Mouse (Mus musculus) gonadal fat pad, adult 2 months (tissue): ENCODE data around the gene Set. TPM values are rescaled to one million over a fixed set of nuclear protein-coding genes. Genes with fewer than 3 reads are reported as not detected.

Source experiments
- DNase-seq: peaks from one replicate; pipeline ENCODE4 v3.0.0-alpha.2; 2012; ENCODE audit warnings: low read depth
- polyA plus RNA-seq: library from polyadenylated mRNA; depleted of rRNA; stranded (reverse); fragments of >200 nt; gene quantifications from 2 replicates; pipeline ENCODE4 v1.2.3, GENCODE M21; 2012

Set gene
- polyA plus RNA-seq, 1 experiment = 28.5 TPM

GRCm38 (mm10) chr2:30061215-30062166 lies 4.3 kb downstream of the Set start:
- no peak for DNase-seq

GRCm38 (mm10) chr2:30062249-30063093 lies 5.3 kb downstream of the Set start:
- no peak for DNase-seq

GRCm38 (mm10) chr2:30063235-30063634 lies 6.1 kb downstream of the Set start:
- DNase-seq = no peak

- DNase-seq = no peak
These were observed 6.6 kb downstream of the Set start for GRCm38 (mm10) chr2:30063791-30064190.

GRCm38 (mm10) chr2:30064298-30064697 lies 7.1 kb downstream of the Set start:
- DNase-seq = no peak

- no peak for DNase-seq
These were observed 9.1 kb downstream of the Set start for GRCm38 (mm10) chr2:30066046-30066901.

- no peak for DNase-seq
These were observed 10.1 kb downstream of the Set start for GRCm38 (mm10) chr2:30067031-30067888.

- DNase-seq = no peak
These were observed 10.8 kb downstream of the Set start for GRCm38 (mm10) chr2:30067962-30068361.

GRCm38 (mm10) chr2:30072875-30073274 lies 15.7 kb downstream of the Set start:
- DNase-seq = no peak

- DNase-seq = no peak
These were observed 16.1 kb downstream of the Set start for GRCm38 (mm10) chr2:30073285-30073684.

GRCm38 (mm10) chr2:30075625-30076024 lies 18.4 kb downstream of the Set start:
- no peak for DNase-seq

- DNase-seq = no peak
These were observed 19.3 kb downstream of the Set start for GRCm38 (mm10) chr2:30076439-30076838.

GRCm38 (mm10) chr2:30076959-30077358 lies 19.8 kb downstream of the Set start:
- DNase-seq = no peak

GRCm38 (mm10) chr2:30077502-30078348 lies 20.5 kb downstream of the Set start, which contains the start of gene Pkn3:
Gene Pkn3, plus strand, starts transcription at chr2:30077684.
- no peak for DNase-seq

- no peak for DNase-seq
These were observed 21.2 kb downstream of the Set start for GRCm38 (mm10) chr2:30078349-30078712.

- no peak for DNase-seq
These were observed 21.6 kb downstream of the Set start for GRCm38 (mm10) chr2:30078760-30079159.

- DNase-seq = no peak
These were observed 23.1 kb downstream of the Set start for GRCm38 (mm10) chr2:30080181-30080800.

GRCm38 (mm10) chr2:30084113-30084512 lies 26.9 kb downstream of the Set start:
- DNase-seq = no peak

- DNase-seq = no peak
These were observed 27.5 kb downstream of the Set start for GRCm38 (mm10) chr2:30084632-30085031.
